Mouse (Mus musculus): ENCODE data around the gene Ppm1e. TPM values are rescaled to one million over a fixed set of nuclear protein-coding genes. Genes with fewer than 3 reads are reported as not detected.
"Not testable (repeated sequence)": the region's sequence is repeated elsewhere in the genome, so short reads cannot be mapped to it uniquely, and the experiment has no call there.

Gene Ppm1e
- total RNA-seq, 1 experiment from 2014 or later: 16.1 TPM

GRCm38 (mm10) chr11:87309329-87310074 is 49.3 kb downstream of the Ppm1e start:
- DNase-seq: peak; percentile 12

DNA sequence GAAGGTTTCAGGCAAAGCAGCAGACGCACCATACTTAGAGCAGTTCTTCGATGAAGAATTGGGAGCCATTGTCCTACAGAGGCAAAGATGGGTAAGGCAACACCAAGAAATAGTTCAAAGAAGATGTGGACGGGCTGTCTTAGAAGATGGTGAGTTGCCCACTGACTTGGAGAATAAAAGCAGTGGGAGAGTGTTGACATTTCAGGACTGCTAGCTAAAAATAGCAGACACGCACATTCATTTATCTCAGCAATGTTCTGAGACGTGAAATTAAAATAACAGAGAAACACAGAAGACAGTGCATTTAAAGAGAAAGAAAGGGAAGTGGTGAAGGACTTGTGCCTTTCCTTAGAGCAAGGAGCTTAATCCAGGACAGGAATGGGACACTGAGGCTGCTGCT is 59.8 kb downstream of the Ppm1e start:
- DNase-seq: no peak

DNA sequence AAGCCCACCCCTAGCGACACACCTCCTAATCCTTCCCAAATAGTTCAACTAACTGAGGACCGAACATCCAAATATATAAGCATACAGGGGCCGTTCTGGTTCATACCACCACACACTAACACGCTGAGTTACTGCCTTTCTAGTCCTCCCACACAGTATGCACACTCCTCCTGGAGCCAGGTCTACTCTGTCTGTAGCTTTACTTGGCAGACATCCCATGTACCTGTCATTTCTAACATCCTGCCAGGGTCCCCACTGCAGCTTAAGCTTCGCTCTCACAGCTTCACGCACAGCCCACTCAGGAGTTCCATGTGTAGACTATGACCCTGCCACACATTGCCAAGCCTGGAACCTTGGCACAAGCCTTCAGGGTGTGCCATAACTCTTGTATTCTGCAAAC is 62.4 kb downstream of the Ppm1e start:
- DNase-seq: no peak

DNA sequence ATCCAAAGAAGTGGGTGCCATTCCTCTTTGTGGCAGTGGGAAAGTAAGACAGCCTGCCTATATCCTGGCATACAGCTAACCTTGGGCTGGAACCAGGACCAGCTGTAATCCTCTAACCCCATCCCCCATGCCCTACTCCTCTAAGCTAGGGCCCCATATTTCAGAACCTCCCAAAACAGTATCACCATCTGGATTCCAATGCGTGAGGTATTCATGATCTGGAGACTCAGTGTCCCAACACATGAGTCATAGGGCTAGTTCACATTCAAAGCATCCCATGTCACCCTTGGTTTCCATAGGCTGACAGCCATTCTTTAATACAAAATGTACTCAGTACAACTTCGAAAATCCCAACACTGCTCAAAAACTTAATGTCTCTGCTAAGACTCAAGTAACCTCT is 63.2 kb downstream of the Ppm1e start:
- no peak for DNase-seq

- DNase-seq: no peak
Observed at GRCm38 (mm10) chr11:87289313-87289712, 69.5 kb downstream of the Ppm1e start.

DNA sequence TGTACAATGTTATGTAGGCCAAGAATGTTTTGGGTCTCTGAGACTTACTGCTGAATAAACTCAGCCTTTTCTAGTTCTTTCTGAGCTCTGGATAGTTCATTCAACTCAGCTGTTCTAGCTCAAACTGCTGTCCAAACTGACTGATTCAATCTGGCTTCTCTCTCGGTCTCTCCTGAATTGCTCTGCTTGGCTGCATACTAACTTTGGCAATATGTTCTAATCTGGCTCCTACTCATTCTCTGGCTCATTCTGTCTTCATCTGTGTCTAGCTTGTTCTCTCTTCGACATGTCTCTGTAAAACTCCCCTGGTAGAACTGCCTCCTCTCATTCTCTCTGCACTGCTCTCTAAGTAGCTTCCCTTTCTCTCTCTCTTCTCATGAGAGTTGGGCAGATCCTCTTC is 72.6 kb downstream of the Ppm1e start:
- no peak for DNase-seq

DNA sequence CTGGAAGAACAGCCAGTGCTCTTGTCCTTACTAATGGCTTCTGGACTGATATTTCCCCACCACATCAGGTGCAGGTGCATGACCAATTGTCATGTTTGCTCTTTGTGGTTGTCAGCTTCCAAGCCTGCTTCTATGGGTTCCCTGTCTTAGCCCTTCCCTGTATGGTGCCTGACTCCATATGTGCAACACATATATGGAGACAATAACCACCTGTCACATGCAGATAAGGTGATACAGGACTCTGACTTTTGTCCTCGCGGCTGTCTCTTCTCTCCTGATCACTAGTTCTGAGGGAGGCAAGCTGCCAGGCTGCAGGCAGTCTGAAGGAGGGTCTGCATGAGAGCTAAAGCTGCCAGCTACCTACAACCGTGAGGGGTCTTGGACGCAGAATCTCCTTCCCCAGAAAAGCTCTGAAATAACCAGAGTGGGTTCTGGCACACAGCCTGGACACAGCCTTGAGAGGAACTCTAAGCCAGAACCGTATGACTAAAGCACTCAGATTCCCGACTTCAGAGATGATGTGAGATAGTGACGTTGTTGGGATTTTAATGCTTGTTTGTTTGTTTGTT is 76.8 kb downstream of the Ppm1e start:
- peak; percentile 53 for DNase-seq

DNA sequence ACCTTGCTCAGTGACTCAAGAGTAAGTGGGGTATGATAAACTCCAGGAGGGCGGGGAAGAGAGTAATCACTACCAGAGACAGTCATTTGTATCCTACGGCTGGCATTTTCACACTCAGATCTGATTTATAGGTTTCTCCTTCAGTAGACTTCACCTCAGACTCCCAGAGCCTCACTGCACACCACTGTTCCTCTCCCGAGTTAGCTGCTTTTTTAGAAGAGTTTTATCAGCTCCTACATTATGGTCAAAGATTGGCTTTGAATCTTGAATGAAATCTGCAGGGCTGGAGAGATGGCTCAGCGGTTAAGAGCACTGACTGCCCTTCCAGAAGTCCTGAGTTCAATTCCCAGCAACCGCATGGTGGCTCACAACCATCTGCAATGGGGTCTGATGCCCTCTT is 79.4 kb downstream of the Ppm1e start:
- DNase-seq: peak; percentile 19

DNA sequence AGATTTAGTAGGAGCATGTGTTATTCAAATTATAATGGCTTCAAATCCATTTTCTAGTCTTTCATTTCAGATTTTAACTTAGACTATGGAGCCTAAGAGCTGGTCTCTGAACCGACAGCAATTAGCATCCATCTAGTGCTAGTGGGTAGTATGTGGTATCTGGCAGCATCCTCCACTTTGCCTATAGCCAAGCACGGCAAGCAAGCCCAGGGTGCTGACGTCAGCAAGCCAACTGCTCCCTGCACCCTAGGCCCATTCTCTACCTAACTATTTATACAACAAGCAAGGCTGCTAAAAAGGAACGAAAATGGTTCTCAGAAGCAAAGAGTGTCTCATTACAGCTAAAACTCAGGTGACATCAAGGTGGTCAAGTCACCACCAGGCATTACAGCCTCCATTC is 80.0 kb downstream of the Ppm1e start:
- DNase-seq: no peak

DNA sequence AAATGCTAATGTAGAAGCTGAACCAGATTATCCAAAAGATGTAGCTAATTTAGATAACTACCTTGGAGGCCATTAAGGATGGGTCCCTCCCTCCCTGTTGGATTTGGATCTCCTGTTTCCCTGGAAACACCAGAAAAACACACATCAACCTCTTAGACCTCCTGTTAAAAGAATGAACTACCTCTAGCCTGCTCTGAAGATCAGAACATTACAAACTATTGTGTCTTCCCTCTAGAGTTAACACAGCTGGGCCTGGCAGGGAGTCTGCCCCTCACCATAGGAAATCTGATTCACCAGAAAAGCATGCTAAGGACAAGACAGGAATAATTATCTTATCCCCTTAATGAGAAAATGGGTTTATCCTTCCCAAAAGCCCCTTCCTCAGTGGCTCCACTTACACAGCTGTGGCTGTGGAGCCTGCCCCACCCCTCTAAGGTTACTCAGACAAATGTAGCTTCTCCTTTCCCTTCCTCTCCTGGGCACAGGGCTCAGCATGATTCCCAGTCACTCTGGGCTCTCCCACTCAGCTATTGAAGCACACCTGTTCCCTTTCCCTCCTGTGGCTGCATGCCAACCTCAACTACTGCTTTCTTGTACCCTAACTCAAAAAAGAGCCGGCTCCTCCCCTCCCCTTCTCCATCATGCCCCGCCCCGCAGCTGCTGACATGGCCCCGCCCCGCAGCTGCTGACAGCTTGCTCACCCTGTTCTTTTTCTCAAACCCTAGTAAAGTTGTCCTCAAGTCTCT is 82.4 kb downstream of the Ppm1e start:
- DNase-seq: peak; percentile 13

- no peak for DNase-seq
Observed at GRCm38 (mm10) chr11:87275420-87276048, 83.3 kb downstream of the Ppm1e start.

GRCm38 (mm10) chr11:87272725-87273124 is 86.1 kb downstream of the Ppm1e start:
- no peak for DNase-seq

DNA sequence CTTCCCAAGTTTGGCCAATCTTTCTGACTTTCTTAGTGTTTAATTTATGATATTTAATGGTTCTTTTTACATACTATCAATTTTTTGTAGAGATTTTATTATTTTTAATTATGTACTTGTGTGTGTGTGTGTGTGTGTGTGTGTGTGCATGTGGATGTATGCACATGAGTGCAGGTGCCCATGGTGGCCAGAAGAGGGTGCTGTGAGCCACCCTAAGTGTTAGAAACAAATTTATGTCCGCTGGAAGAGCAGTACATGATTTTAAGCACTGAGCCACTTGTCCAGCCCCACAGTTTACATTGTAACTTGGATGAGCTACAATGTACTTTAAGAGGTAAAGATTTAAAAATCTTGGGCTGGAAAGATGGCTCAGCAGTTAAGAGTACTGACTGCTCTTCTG is 87.3 kb downstream of the Ppm1e start:
- DNase-seq: no peak

GRCm38 (mm10) chr11:87270958-87271357 is 87.9 kb downstream of the Ppm1e start:
- DNase-seq: no peak

- DNase-seq: peak; percentile 14
Observed at GRCm38 (mm10) chr11:87270446-87270845, 88.4 kb downstream of the Ppm1e start.

- DNase-seq: no peak
Observed at GRCm38 (mm10) chr11:87268803-87269202, 90.0 kb downstream of the Ppm1e start.

- no peak for DNase-seq
Observed at GRCm38 (mm10) chr11:87266246-87266645, 92.6 kb downstream of the Ppm1e start.

- DNase-seq: no peak
Observed at GRCm38 (mm10) chr11:87263946-87264345, 94.9 kb downstream of the Ppm1e start.

DNA sequence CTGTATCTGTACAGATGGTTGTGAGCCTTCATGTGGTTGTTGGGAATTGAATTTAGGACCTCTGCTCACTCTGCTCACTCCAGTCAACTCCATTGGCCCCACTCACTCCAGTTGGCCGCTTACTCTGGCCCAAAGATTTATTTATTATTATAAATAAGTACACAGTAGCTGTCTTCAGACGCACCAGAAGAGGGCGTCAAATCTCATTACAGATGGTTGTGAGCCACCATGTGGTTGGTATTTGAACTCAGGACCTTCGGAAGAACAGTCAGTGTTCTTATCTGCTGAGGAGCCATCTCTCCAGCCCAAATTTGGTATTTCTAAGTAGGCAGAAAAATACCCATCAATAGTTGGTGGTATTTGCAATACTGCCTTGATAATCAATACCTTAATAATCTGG is 97.1 kb downstream of the Ppm1e start:
- not testable (repeated sequence) for DNase-seq

GRCm38 (mm10) chr11:87259792-87260191 is 99.0 kb downstream of the Ppm1e start:
- no peak for DNase-seq

- no peak for DNase-seq
Observed at GRCm38 (mm10) chr11:87257282-87257681, 101.5 kb downstream of the Ppm1e start.

- no peak for DNase-seq
Observed at GRCm38 (mm10) chr11:87254149-87254548, 104.7 kb downstream of the Ppm1e start.

DNA sequence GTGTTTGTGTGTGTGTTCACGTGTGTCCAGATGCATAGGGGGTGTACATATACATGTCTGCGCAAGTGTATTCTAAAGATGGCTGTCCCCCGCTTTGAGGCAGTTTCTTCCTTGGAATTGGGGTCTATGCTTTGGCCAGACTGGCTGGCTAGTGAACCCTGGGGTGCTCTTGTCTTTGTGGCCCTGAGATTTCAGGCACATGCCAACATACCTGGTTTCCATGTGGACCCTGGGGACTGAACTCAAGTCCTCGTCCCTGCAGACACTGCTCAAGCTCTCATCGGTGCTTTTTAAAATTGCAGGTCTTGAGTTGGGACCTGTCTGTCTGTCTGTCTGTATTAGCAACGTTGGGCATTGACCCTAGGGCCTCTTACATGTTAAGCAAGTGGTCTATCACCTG is 105.5 kb downstream of the Ppm1e start:
- DNase-seq: no peak

Measured in adrenal gland, postnatal 14 days (tissue).